Mouse (Mus musculus) liver, embryonic 16.5 days (tissue): ENCODE data around the gene Zfp871. TPM values are rescaled to one million over a fixed set of nuclear protein-coding genes. Genes with fewer than 3 reads are reported as not detected.

ENCODE experiments used
- ATAC-seq: fragments of 200-750 bp; cut with Nextera tagmentation; 2 replicates; pipeline ENCODE4 v1.8.0; 2017; ENCODE audit warnings: low read depth, mild to moderate bottlenecking, moderate number of reproducible peaks, moderate library complexity
- H3K27ac ChIP-seq: fragments of 300-500 bp; sonication (generic); 2 replicates; pipeline ENCODE4 v1.5.1; 2014; ENCODE audit warnings: mild to moderate bottlenecking, low read length
- H3K27me3 ChIP-seq: fragments of 300-500 bp; sonication (generic); 2 replicates; pipeline ENCODE4 v1.6.1; 2014; ENCODE audit warnings: low read depth, low read length, mixed read lengths; ENCODE audit not compliant: control insufficient read depth, insufficient read depth
- H3K36me3 ChIP-seq: fragments of 300-500 bp; sonication (generic); 2 replicates; pipeline ENCODE4 v1.6.1; 2014; ENCODE audit warnings: mild to moderate bottlenecking; ENCODE audit not compliant: control insufficient read depth, insufficient read depth
- H3K4me1 ChIP-seq: fragments of 300-500 bp; sonication (generic); 2 replicates; pipeline ENCODE4 v1.6.1; 2014; ENCODE audit warnings: low read depth, low read length, mixed read lengths; ENCODE audit not compliant: control insufficient read depth
- H3K4me2 ChIP-seq: fragments of 300-500 bp; sonication (generic); 2 replicates; pipeline ENCODE4 v1.6.1; 2014; ENCODE audit warnings: low read depth, low read length, mixed read lengths
- H3K4me3 ChIP-seq: fragments of 300-500 bp; sonication (generic); 2 replicates; pipeline ENCODE4 v1.5.1; 2014; ENCODE audit warnings: low read depth, mild to moderate bottlenecking, low read length
- H3K9ac ChIP-seq: fragments of 300-500 bp; sonication (generic); 2 replicates; pipeline ENCODE4 v1.6.1; 2014; ENCODE audit warnings: low read depth, low read length
- H3K9me3 ChIP-seq: fragments of 300-500 bp; sonication (generic); replicated peaks from 2 replicates; pipeline ENCODE4 v1.6.1; 2016; ENCODE audit warnings: low read length; ENCODE audit not compliant: control insufficient read depth
- WGBS: fragments of 180-500 bp; shearing (Covaris S2); extraction: QIAGEN DNeasy Blood & Tissue Kit; methylation state at CpG from one replicate; pipeline ENCODE4 v1.1.7; 2014; ENCODE audit not compliant: insufficient replicate concordance; 5-methylcytosine and 5-hydroxymethylcytosine counted together
- polyA plus RNA-seq: library from polyadenylated mRNA; unstranded; fragments of >200 nt; fragmentation: Nextera tagmentation; extraction: Ambion mirVana; gene quantifications from 2 replicates; pipeline ENCODE4 v1.2.1, GENCODE M21; 2015

The Zfp871 gene
- polyA plus RNA-seq, 1 experiment from 2014 or later = 7.7 TPM

- Histone ChIP-seq H3K36me3 (peaks cover 5% of the 10 kb centered on the region; the same call in 1 of the 2 replicates), H3K4me3 (no peak overlapping the region), H3K4me2 (no peak overlapping the region), H3K27me3 (no peaks in the 10 kb centered on the region), H3K9me3 (no peaks in the 10 kb centered on the region), H3K9ac (no peak overlapping the region), H3K27ac (no peak overlapping the region), H3K4me1 (peaks cover 19% of the 10 kb centered on the region)
- no peak for ATAC-seq
- WGBS = 74% methylated on average over 8 of the region's 8 CpGs
These were observed 1.2 kb upstream of the Zfp871 start for GRCm38 (mm10) chr17:32789244-32789643.

GRCm38 (mm10) chr17:32788576-32788975 is 489 bp upstream of the Zfp871 start:
- Histone ChIP-seq H3K27me3 (no peaks in the 10 kb centered on the region), H3K36me3 (peaks cover 11% of the 10 kb centered on the region; the same call in 1 of the 2 replicates), H3K27ac (no peak overlapping the region), H3K9ac (peak overlapping the region; percentile 54), H3K4me2 (peak overlapping the region; percentile 82), H3K4me3 (peak overlapping the region; percentile 82), H3K9me3 (no peaks in the 10 kb centered on the region), H3K4me1 (peaks cover 19% of the 10 kb centered on the region)
- no peak for ATAC-seq
- WGBS = 14% methylated on average over 9 of the region's 9 CpGs

- Histone ChIP-seq H3K27me3 (no peaks in the 10 kb centered on the region), H3K36me3 (peaks cover 13% of the 10 kb centered on the region; the same call in 1 of the 2 replicates), H3K9ac (peak overlapping the region; percentile 92), H3K27ac (peak overlapping the region; percentile 95), H3K9me3 (no peaks in the 10 kb centered on the region), H3K4me3 (peak overlapping the region; percentile 82), H3K4me1 (peaks cover 19% of the 10 kb centered on the region), H3K4me2 (peak overlapping the region; percentile 51)
- ATAC-seq = peak; percentile 87
- WGBS = 1% methylated on average over 31 of the region's 31 CpGs
These were observed 522 bp downstream of the Zfp871 start for GRCm38 (mm10) chr17:32787436-32788093.

- Histone ChIP-seq H3K27ac (peak overlapping the region; percentile 95), H3K9ac (peak overlapping the region; percentile 92), H3K4me3 (peak overlapping the region; percentile 82), H3K4me2 (peak overlapping the region; percentile 51), H3K36me3 (peaks cover 13% of the 10 kb centered on the region; the same call in 1 of the 2 replicates), H3K4me1 (peaks cover 19% of the 10 kb centered on the region), H3K27me3 (no peaks in the 10 kb centered on the region), H3K9me3 (no peaks in the 10 kb centered on the region)
- 49% methylated on average over 6 of the region's 6 CpGs for WGBS
- no peak for ATAC-seq
These were observed 1.1 kb downstream of the Zfp871 start for GRCm38 (mm10) chr17:32786944-32787343.

GRCm38 (mm10) chr17:32785656-32786055 is 2.4 kb downstream of the Zfp871 start:
- WGBS = 86% methylated on average over 3 of the region's 3 CpGs
- no peaks in the 10 kb centered on the region for H3K9me3 ChIP-seq
- no peak overlapping the region for H3K4me3 ChIP-seq
- ATAC-seq = no peak
- H3K27me3 ChIP-seq = no peaks in the 10 kb centered on the region
- peaks cover 19% of the 10 kb centered on the region for H3K4me1 ChIP-seq
- no peak overlapping the region for H3K9ac ChIP-seq
- no peak overlapping the region for H3K4me2 ChIP-seq
- no peak overlapping the region for H3K27ac ChIP-seq
- H3K36me3 ChIP-seq = peaks cover 13% of the 10 kb centered on the region; the same call in 1 of the 2 replicates

GRCm38 (mm10) chr17:32777564-32777963 is 10.5 kb downstream of the Zfp871 start:
- Histone ChIP-seq H3K9ac (no peak overlapping the region), H3K4me2 (no peak overlapping the region), H3K36me3 (peaks cover 38% of the 10 kb centered on the region), H3K27ac (no peak overlapping the region), H3K9me3 (no peaks in the 10 kb centered on the region), H3K4me1 (no peaks in the 10 kb centered on the region), H3K4me3 (no peak overlapping the region), H3K27me3 (no peaks in the 10 kb centered on the region)
- no peak for ATAC-seq
- 87% methylated on average over 3 of the region's 3 CpGs for WGBS

GRCm38 (mm10) chr17:32771213-32771612 is 16.9 kb downstream of the Zfp871 start:
- ATAC-seq = no peak
- H3K36me3 ChIP-seq = peaks cover 63% of the 10 kb centered on the region
- no peak overlapping the region for H3K27ac ChIP-seq
- H3K4me2 ChIP-seq = no peak overlapping the region
- 71% methylated on average over 1 of the region's 1 CpGs for WGBS
- no peaks in the 10 kb centered on the region for H3K27me3 ChIP-seq
- H3K4me1 ChIP-seq = no peaks in the 10 kb centered on the region
- no peak overlapping the region for H3K4me3 ChIP-seq
- no peak overlapping the region for H3K9ac ChIP-seq
- no peaks in the 10 kb centered on the region for H3K9me3 ChIP-seq

GRCm38 (mm10) chr17:32766422-32766821 is 21.7 kb downstream of the Zfp871 start:
- Histone ChIP-seq H3K36me3 (peaks cover 36% of the 10 kb centered on the region), H3K4me2 (no peak overlapping the region), H3K27ac (no peak overlapping the region), H3K27me3 (no peaks in the 10 kb centered on the region), H3K4me1 (no peaks in the 10 kb centered on the region), H3K9ac (no peak overlapping the region), H3K4me3 (no peak overlapping the region), H3K9me3 (no peaks in the 10 kb centered on the region)
- no peak for ATAC-seq
- 89% methylated on average over 2 of the region's 2 CpGs for WGBS

- no peak for ATAC-seq
- 55% methylated on average over 5 of the region's 5 CpGs for WGBS
- H3K4me3 ChIP-seq = no peak overlapping the region
- H3K27ac ChIP-seq = no peak overlapping the region
- no peaks in the 10 kb centered on the region for H3K27me3 ChIP-seq
- H3K9ac ChIP-seq = no peak overlapping the region
- H3K4me2 ChIP-seq = no peak overlapping the region
- H3K9me3 ChIP-seq = no peaks in the 10 kb centered on the region
- no peaks in the 10 kb centered on the region for H3K36me3 ChIP-seq
- H3K4me1 ChIP-seq = no peaks in the 10 kb centered on the region
These were observed 30.8 kb downstream of the Zfp871 start for GRCm38 (mm10) chr17:32757331-32757730.
